Mouse (Mus musculus) splenic B cell, adult 2 months (primary cell): ENCODE measurements around the gene Olfr1441.

Experiments used
- DNase-seq: peaks from one replicate; pipeline ENCODE4 v3.0.0-alpha.2; 2011; ENCODE audit warnings: low read depth, low spot score
- H3K27me3 ChIP-seq: 2 replicates; pipeline ENCODE4 v1.6.1; 2012; ENCODE audit warnings: mild to moderate bottlenecking, low read length, moderate library complexity, mixed read lengths; ENCODE audit not compliant: control insufficient read depth, poor library complexity, insufficient read depth, severe bottlenecking
- H3K36me3 ChIP-seq: 2 replicates; pipeline ENCODE4 v1.6.1; 2012; ENCODE audit warnings: mild to moderate bottlenecking, low read length, moderate library complexity, mixed read lengths; ENCODE audit not compliant: control insufficient read depth, poor library complexity, insufficient read depth, severe bottlenecking

The Olfr1441 gene

DNA sequence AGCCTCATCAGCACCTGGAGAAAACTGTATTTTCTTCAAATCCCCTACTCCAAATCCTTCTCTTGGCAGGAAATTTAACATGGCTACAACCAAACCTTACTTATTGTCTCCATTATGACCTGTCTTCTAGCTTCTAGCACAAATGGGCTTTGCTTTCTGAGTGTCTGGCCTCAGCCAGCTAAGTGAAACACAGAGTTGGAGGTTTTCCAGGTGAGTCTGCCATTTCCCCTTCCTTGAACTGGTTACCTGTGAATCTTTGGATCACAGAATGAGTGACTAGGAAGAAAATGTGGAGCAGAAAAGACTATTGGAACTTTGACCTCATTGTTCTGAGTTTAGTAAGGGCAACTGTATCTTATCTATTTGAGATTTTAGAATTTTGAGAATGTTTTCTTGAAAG is at the start of gene Olfr1441:
Olfr1441 (plus strand) TSS at position 73 of the 400 bp plus-strand sequence.
- H3K36me3 ChIP-seq: no peaks in the 10 kb centered on the region
- DNase-seq: no peak

DNA sequence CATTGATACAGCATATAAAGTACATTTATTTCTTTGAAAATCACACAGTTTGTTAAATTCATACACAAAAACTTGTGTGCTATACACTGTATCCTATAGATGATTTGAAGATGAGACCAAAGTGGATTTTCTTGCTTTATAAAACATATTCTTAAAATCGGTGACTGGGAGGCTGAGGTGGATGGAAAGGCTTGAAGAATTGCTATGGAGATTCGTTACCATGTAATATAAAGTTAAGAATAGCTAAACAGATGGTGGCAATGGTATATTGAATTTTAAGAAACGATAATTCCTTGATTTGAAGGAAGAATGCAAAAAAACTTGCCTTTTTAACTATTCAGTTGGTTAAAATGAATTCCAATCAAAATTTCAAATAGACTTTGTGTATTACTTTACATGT is 44.2 kb upstream of the Olfr1441 start:
- DNase-seq: no peak

More for the DNA sequence above, at the start of gene Olfr1441:
- H3K27me3 ChIP-seq: no peaks in the 10 kb centered on the region

GRCm38 (mm10) chr19:12374465-12375025 is 42.7 kb upstream of the Olfr1441 start:
- DNase-seq: no peak
- Histone ChIP-seq H3K36me3 (no peaks in the 10 kb centered on the region), H3K27me3 (no peaks in the 10 kb centered on the region)

More for the DNA sequence above, 44.2 kb upstream of the Olfr1441 start:
- Histone ChIP-seq H3K27me3 (no peaks in the 10 kb centered on the region), H3K36me3 (no peaks in the 10 kb centered on the region)

DNA sequence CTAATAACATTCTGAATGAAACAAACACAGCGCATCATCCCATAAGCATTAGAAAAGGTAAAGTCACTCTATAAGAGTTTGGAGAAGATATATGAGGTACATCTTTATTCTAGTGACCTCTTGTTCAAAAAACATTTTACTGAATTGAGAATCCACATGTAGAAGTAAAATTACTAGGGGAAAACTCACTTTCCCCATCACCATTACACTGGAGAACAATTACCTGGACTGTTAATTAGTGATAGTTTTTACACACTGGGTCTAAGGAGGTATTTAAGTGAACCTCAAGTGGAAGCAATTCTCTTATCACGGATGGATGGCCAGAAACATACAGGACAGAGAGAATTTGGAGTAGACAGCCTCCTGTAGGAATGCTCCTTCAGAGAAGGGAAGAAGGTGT is 30.3 kb upstream of the Olfr1441 start, which contains the start of gene Olfr1440:
Olfr1440 (plus strand) TSS at position 301 of the 400 bp plus-strand sequence.
- no peak for DNase-seq
- no peaks in the 10 kb centered on the region for H3K27me3 ChIP-seq
- H3K36me3 ChIP-seq: no peaks in the 10 kb centered on the region

GRCm38 (mm10) chr19:12413737-12414136 is 3.5 kb upstream of the Olfr1441 start:
- Histone ChIP-seq H3K27me3 (no peaks in the 10 kb centered on the region), H3K36me3 (no peaks in the 10 kb centered on the region)
- no peak for DNase-seq

GRCm38 (mm10) chr19:12418312-12418711 is 1.1 kb downstream of the Olfr1441 start:
- no peak for DNase-seq
- Histone ChIP-seq H3K27me3 (no peaks in the 10 kb centered on the region), H3K36me3 (no peaks in the 10 kb centered on the region)

DNA sequence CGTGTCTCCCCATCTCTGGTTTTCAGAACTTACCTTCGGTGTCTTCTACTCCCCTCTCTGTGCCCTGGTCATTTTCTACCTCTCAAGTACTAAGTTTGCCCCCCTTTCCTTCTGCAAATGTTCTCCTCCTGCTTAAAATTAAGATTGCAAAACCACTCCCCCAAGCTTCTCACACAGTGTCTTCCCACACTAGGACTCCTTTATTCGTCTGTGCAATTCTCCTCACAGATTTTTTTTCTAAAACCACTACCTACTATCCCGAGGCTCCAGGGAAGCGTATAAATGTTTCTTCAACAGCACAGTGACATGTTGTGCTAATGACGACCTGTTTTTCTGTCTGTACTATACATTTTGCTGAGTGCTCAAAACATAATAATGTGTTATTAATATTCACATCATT is 3.3 kb downstream of the Olfr1441 start:
- H3K27me3 ChIP-seq: no peaks in the 10 kb centered on the region
- no peak for DNase-seq
- H3K36me3 ChIP-seq: no peaks in the 10 kb centered on the region

GRCm38 (mm10) chr19:12421680-12422079 is 4.4 kb downstream of the Olfr1441 start:
- Histone ChIP-seq H3K36me3 (no peaks in the 10 kb centered on the region), H3K27me3 (no peaks in the 10 kb centered on the region)
- no peak for DNase-seq

- Histone ChIP-seq H3K36me3 (no peaks in the 10 kb centered on the region), H3K27me3 (no peaks in the 10 kb centered on the region)
- peak; percentile 76 for DNase-seq
These were observed 9.9 kb downstream of the Olfr1441 start for GRCm38 (mm10) chr19:12427101-12427500.

- DNase-seq: no peak
These were observed 10.4 kb downstream of the Olfr1441 start, which contains the start of gene Pfpl for GRCm38 (mm10) chr19:12427605-12428004. Gene Pfpl (plus strand): TSS chr19:12427905.

DNA sequence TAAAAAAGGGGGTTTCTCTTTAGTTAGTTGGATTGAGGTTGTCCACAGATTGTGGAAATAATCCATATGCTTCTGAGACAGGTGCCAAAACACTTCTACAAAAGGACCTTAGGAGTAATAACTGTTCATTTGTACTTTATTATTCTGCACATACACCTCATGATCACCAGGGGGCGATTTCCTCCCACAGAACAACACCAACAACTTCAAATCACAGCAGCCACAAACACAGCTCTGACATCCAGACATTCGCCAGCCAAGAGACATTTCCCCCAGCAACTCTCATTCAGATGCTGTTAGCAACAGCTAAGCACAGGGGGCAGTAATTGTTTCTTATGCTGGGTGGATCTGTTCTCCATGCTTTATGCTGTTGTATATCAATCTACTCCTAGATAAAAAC is 15.8 kb downstream of the Olfr1441 start:
- DNase-seq: peak; percentile 79
- Histone ChIP-seq H3K27me3 (no peaks in the 10 kb centered on the region), H3K36me3 (no peaks in the 10 kb centered on the region)

More at GRCm38 (mm10) chr19:12427605-12428004, 10.4 kb downstream of the Olfr1441 start, which contains the start of gene Pfpl:
- Histone ChIP-seq H3K36me3 (no peaks in the 10 kb centered on the region), H3K27me3 (no peaks in the 10 kb centered on the region)

DNA sequence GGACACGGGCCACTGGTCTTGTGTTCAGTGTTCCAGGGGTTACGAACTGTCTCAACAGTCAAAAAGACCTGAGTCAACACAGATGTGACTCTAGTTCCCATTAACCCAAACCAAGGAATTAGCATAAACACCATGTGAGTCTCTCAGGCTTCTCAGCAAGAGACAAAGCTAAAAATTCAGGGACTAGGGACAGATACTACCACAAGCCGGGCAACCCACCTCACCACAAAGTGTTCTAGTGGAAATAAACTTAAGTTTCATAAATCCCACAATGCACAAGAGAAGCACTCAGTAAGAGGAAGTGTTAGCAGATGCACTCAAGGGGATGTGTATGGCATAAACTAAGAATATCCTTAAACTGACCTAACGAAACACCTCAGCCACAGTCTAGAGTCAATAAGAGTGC is 17.8 kb downstream of the Olfr1441 start:
- Histone ChIP-seq H3K36me3 (no peaks in the 10 kb centered on the region), H3K27me3 (no peaks in the 10 kb centered on the region)
- DNase-seq: peak; percentile 69

- H3K36me3 ChIP-seq: no peaks in the 10 kb centered on the region
- no peak for DNase-seq
- H3K27me3 ChIP-seq: no peaks in the 10 kb centered on the region
These were observed 18.7 kb downstream of the Olfr1441 start for GRCm38 (mm10) chr19:12435750-12436524.

DNA sequence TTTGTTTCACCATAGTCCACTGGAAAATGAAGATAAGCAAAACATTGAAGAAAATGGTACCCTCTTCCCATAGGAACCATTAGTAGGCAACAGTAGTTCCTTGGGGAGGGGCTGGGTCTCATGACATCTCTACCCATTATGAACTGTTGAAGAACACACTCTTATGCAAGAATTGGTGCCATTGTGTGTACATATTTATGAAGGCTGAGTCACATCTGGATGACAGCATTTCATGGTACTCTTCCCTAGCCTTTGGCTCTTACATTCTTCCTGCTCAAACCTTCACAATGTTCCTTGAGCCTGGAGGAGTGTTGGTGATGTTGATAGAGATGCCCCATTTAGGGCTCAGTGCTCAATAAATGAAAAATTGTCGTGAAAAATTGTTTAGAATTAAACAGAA is 22.3 kb downstream of the Olfr1441 start:
- DNase-seq: no peak

GRCm38 (mm10) chr19:12440103-12440725 is 23.0 kb downstream of the Olfr1441 start:
- DNase-seq: peak; percentile 44
- no peaks in the 10 kb centered on the region for H3K27me3 ChIP-seq
- no peaks in the 10 kb centered on the region for H3K36me3 ChIP-seq

More for the DNA sequence above, 22.3 kb downstream of the Olfr1441 start:
- Histone ChIP-seq H3K36me3 (no peaks in the 10 kb centered on the region), H3K27me3 (no peaks in the 10 kb centered on the region)
